Mouse (Mus musculus) CH12.LX (cell line): ENCODE measurements around the gene Olfr1150-ps1.

Source experiments
- CTCF ChIP-seq, 2 experiments: IDR thresholded peaks in 1 of 2; conservative IDR thresholded peaks in 1 of 2; 2 replicates each; pipeline ENCODE4 v1.5.1; 2011 to 2012; ENCODE audit warnings: low read depth in 2 of 2, low read length in 2 of 2, improper control_type of control experiment in 1 of 2, inconsistent platforms in 1 of 2, mild to moderate bottlenecking in 1 of 2, moderate library complexity in 1 of 2
- EP300 ChIP-seq: IDR thresholded peaks from 2 replicates; pipeline ENCODE4 v1.6.1; 2011; ENCODE audit warnings: low read length, improper control_type of control experiment
- MAFK ChIP-seq: IDR thresholded peaks from 2 replicates; pipeline ENCODE4 v1.6.1; 2011; ENCODE audit warnings: low read length, improper control_type of control experiment; ENCODE audit not compliant: insufficient replicate concordance
- MAX ChIP-seq: IDR thresholded peaks from 2 replicates; pipeline ENCODE4 v1.6.1; 2011; ENCODE audit warnings: low read length, improper control_type of control experiment
- POLR2A ChIP-seq: IDR thresholded peaks from 2 replicates; pipeline ENCODE4 v1.6.1; 2011; ENCODE audit warnings: low read depth, mild to moderate bottlenecking, improper control_type of control experiment, low read length
- SMC3 ChIP-seq: IDR thresholded peaks from 2 replicates; pipeline ENCODE4 v1.6.1; 2011; ENCODE audit warnings: low read depth, low read length, improper control_type of control experiment
- ZC3H11A ChIP-seq: IDR thresholded peaks from 2 replicates; pipeline ENCODE4 v1.6.1; 2012; ENCODE audit warnings: low read depth, mild to moderate bottlenecking, inconsistent platforms, low read length, improper control_type of control experiment
- ZMIZ1 ChIP-seq: IDR thresholded peaks from 2 replicates; pipeline ENCODE4 v1.6.1; 2012; ENCODE audit warnings: low read depth, mild to moderate bottlenecking, inconsistent platforms, low read length, improper control_type of control experiment

DNA sequence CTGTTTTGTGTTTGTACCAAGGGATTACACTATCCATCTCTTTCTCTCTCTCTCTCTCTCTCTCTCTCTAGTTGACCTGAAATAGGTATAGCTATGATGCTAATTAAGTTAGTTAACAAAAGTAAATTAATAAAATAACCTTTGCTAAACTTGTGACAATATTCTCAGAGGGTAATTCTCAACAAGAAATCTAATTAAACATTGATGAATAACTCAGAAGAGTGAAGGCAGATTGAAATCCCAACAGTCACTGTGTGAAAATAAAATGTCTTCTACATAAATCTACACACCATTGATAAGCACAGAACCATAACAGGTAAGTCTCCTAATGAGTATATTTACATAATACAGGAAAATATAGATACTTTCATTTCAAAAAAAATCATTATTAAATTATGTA, 22.4 kb downstream of the Olfr1150-ps1 start, which contains the start of gene Olfr1152:
- TF ChIP-seq CTCF (conservative IDR thresholded peaks at IDR 0.05 in 1 of 2, IDR thresholded peaks at IDR 0.05 in 1 of 2; ENCODE audit: low read depth in 2 of 2, low read length in 2 of 2) (no peak), ZC3H11A (no peak), EP300 (no peak), POLR2A (no peak), SMC3 (no peak), MAFK (no peak), ZMIZ1 (no peak), MAX (no peak)
